Mouse (Mus musculus): Measurements from ENCODE around the gene Flad1. TPM values are rescaled to one million over a fixed set of nuclear protein-coding genes. Genes with fewer than 3 reads are reported as not detected.

Gene Flad1
- polyA plus RNA-seq, 1 experiment from 2014 or later = 36.3 TPM

GRCm38 (mm10) chr3:89384331-89385076, 27.2 kb downstream of the Flad1 start:
- WGBS = 50% methylated on average over 11 of the region's 12 CpGs
- H3K4me3 ChIP-seq = no peak overlapping the region
- no peak overlapping the region for H3K4me2 ChIP-seq
- 0 out of 2 replicates have a peak, but pooled peaks cover 4% of the 10 kb centered on the region for H3K27me3 ChIP-seq
- no peaks in the 10 kb centered on the region for H3K36me3 ChIP-seq (ENCODE audit: poor library complexity, severe bottlenecking)
- no peak overlapping the region for H3K27ac ChIP-seq
- no peak overlapping the region for H3K9ac ChIP-seq
- no peak for ATAC-seq
- peaks cover 11% of the 10 kb centered on the region; the same call in 1 of the 2 replicates for H3K4me1 ChIP-seq
- no peaks in the 10 kb centered on the region for H3K9me3 ChIP-seq (replicated peaks)

- H3K36me3 ChIP-seq (ENCODE audit: poor library complexity, severe bottlenecking) = no peaks in the 10 kb centered on the region
- H3K4me1 ChIP-seq = peaks cover 14% of the 10 kb centered on the region
- no peak overlapping the region for H3K27ac ChIP-seq
- H3K4me2 ChIP-seq = no peak overlapping the region
- WGBS = 84% methylated on average over 5 of the region's 5 CpGs
- H3K9me3 ChIP-seq (replicated peaks) = no peaks in the 10 kb centered on the region
- no peak for ATAC-seq
- no peak overlapping the region for H3K9ac ChIP-seq
- H3K4me3 ChIP-seq = no peak overlapping the region
- 0 out of 2 replicates have a peak, but pooled peaks cover 4% of the 10 kb centered on the region for H3K27me3 ChIP-seq
Measured at GRCm38 (mm10) chr3:89383651-89384255, 27.9 kb downstream of the Flad1 start.

GRCm38 (mm10) chr3:89382950-89383349, 28.7 kb downstream of the Flad1 start:
- no peak for ATAC-seq
- Histone ChIP-seq H3K9ac (no peak overlapping the region), H3K4me3 (no peak overlapping the region), H3K9me3 (replicated peaks) (no peaks in the 10 kb centered on the region), H3K4me1 (peaks cover 18% of the 10 kb centered on the region), H3K4me2 (no peak overlapping the region), H3K27me3 (0 out of 2 replicates have a peak, but pooled peaks cover 4% of the 10 kb centered on the region), H3K27ac (no peak overlapping the region), H3K36me3 (ENCODE audit: poor library complexity, severe bottlenecking) (no peaks in the 10 kb centered on the region)
- 81% methylated on average over 5 of the region's 5 CpGs for WGBS

- Histone ChIP-seq H3K4me3 (no peak overlapping the region), H3K4me1 (peaks cover 15% of the 10 kb centered on the region), H3K9ac (no peak overlapping the region), H3K27me3 (0 out of 2 replicates have a peak, but pooled peaks cover 4% of the 10 kb centered on the region), H3K27ac (no peak overlapping the region), H3K36me3 (ENCODE audit: poor library complexity, severe bottlenecking) (no peaks in the 10 kb centered on the region), H3K4me2 (no peak overlapping the region), H3K9me3 (replicated peaks) (no peaks in the 10 kb centered on the region)
- no peak for ATAC-seq
- WGBS = 85% methylated on average over 9 of the region's 9 CpGs
Measured at GRCm38 (mm10) chr3:89382033-89382882, 29.4 kb downstream of the Flad1 start.

- no peak overlapping the region for H3K27ac ChIP-seq
- H3K36me3 ChIP-seq (ENCODE audit: poor library complexity, severe bottlenecking) = no peaks in the 10 kb centered on the region
- 0 out of 2 replicates have a peak, but pooled peaks cover 4% of the 10 kb centered on the region for H3K27me3 ChIP-seq
- no peak for ATAC-seq
- peaks cover 15% of the 10 kb centered on the region for H3K4me1 ChIP-seq
- no peak overlapping the region for H3K9ac ChIP-seq
- no peak overlapping the region for H3K4me2 ChIP-seq
- WGBS = 82% methylated on average over 11 of the region's 11 CpGs
- H3K9me3 ChIP-seq (replicated peaks) = no peaks in the 10 kb centered on the region
- no peak overlapping the region for H3K4me3 ChIP-seq
Measured at GRCm38 (mm10) chr3:89381233-89381632, 30.4 kb downstream of the Flad1 start.

- Histone ChIP-seq H3K4me2 (no peak overlapping the region), H3K9ac (no peak overlapping the region), H3K4me1 (peaks cover 15% of the 10 kb centered on the region), H3K27me3 (0 out of 2 replicates have a peak, but pooled peaks cover 4% of the 10 kb centered on the region), H3K36me3 (ENCODE audit: poor library complexity, severe bottlenecking) (no peaks in the 10 kb centered on the region), H3K4me3 (no peak overlapping the region), H3K9me3 (replicated peaks) (no peaks in the 10 kb centered on the region), H3K27ac (no peak overlapping the region)
- 94% methylated on average over 18 of the region's 18 CpGs for WGBS
- ATAC-seq = no peak
Measured at GRCm38 (mm10) chr3:89380711-89381110, 31.0 kb downstream of the Flad1 start.

GRCm38 (mm10) chr3:89380291-89380690, 31.4 kb downstream of the Flad1 start:
- Histone ChIP-seq H3K9ac (no peak overlapping the region), H3K36me3 (ENCODE audit: poor library complexity, severe bottlenecking) (no peaks in the 10 kb centered on the region), H3K4me2 (no peak overlapping the region), H3K9me3 (replicated peaks) (no peaks in the 10 kb centered on the region), H3K4me3 (no peak overlapping the region), H3K4me1 (peaks cover 15% of the 10 kb centered on the region), H3K27me3 (no peaks in the 10 kb centered on the region), H3K27ac (no peak overlapping the region)
- no peak for ATAC-seq
- WGBS = 95% methylated on average over 14 of the region's 14 CpGs

- Histone ChIP-seq H3K4me1 (peaks cover 11% of the 10 kb centered on the region), H3K4me2 (no peak overlapping the region), H3K36me3 (ENCODE audit: poor library complexity, severe bottlenecking) (no peaks in the 10 kb centered on the region), H3K9ac (no peak overlapping the region), H3K27ac (no peak overlapping the region), H3K4me3 (no peak overlapping the region), H3K27me3 (no peaks in the 10 kb centered on the region), H3K9me3 (replicated peaks) (no peaks in the 10 kb centered on the region)
- 90% methylated on average over 31 of the region's 31 CpGs for WGBS
- no peak for ATAC-seq
Measured at GRCm38 (mm10) chr3:89379388-89380131, 32.1 kb downstream of the Flad1 start.

GRCm38 (mm10) chr3:89378394-89379067, 33.1 kb downstream of the Flad1 start:
- under 1% methylated on average over 27 of the region's 29 CpGs for WGBS
- no peaks in the 10 kb centered on the region for H3K27me3 ChIP-seq
- peak overlapping the region; percentile 78 for H3K9ac ChIP-seq
- ATAC-seq = peak; percentile 90
- H3K4me2 ChIP-seq = peak overlapping the region; percentile 85
- H3K36me3 ChIP-seq (ENCODE audit: poor library complexity, severe bottlenecking) = no peaks in the 10 kb centered on the region
- H3K9me3 ChIP-seq (replicated peaks) = no peaks in the 10 kb centered on the region
- peaks cover 10% of the 10 kb centered on the region for H3K4me1 ChIP-seq
- no peak overlapping the region for H3K27ac ChIP-seq
- peak overlapping the region; percentile 59 for H3K4me3 ChIP-seq

GRCm38 (mm10) chr3:89377831-89378230, 33.8 kb downstream of the Flad1 start:
- H3K4me2 ChIP-seq = peak overlapping the region; percentile 85

GRCm38 (mm10) chr3:89373581-89374231, 38.0 kb downstream of the Flad1 start:
- WGBS = 50% methylated on average over 5 of the region's 5 CpGs
- Histone ChIP-seq H3K4me3 (no peak overlapping the region), H3K4me2 (no peak overlapping the region), H3K4me1 (peaks cover 6% of the 10 kb centered on the region), H3K9ac (no peak overlapping the region), H3K27me3 (no peaks in the 10 kb centered on the region), H3K27ac (no peak overlapping the region), H3K9me3 (replicated peaks) (no peaks in the 10 kb centered on the region), H3K36me3 (ENCODE audit: poor library complexity, severe bottlenecking) (no peaks in the 10 kb centered on the region)
- ATAC-seq = no peak

More at GRCm38 (mm10) chr3:89377831-89378230, 33.8 kb downstream of the Flad1 start:
- H3K27ac ChIP-seq = no peak overlapping the region
- 78% methylated on average over 4 of the region's 4 CpGs for WGBS
- H3K9me3 ChIP-seq (replicated peaks) = no peaks in the 10 kb centered on the region
- peaks cover 10% of the 10 kb centered on the region for H3K4me1 ChIP-seq
- H3K4me3 ChIP-seq = no peak overlapping the region
- no peaks in the 10 kb centered on the region for H3K27me3 ChIP-seq
- no peak overlapping the region for H3K9ac ChIP-seq
- H3K36me3 ChIP-seq (ENCODE audit: poor library complexity, severe bottlenecking) = no peaks in the 10 kb centered on the region
- no peak for ATAC-seq

Data from forebrain, embryonic 13.5 days (tissue).